Mouse (Mus musculus): ENCODE data around the gene Lrrc2. TPM values are rescaled to one million over a fixed set of nuclear protein-coding genes. Genes with fewer than 3 reads are reported as not detected.

The Lrrc2 gene
- polyA plus RNA-seq (2014; fragmentation: Illumina TruSeq; extraction: RNeasy Lipid Tissue Mini Kit (QIAGEN cat#74804); ENCODE audit: low read depth, low replicate concordance) = 0.35 TPM

GRCm38 (mm10) chr9:110951397-110951796 is at the start of gene Lrrc2:
Lrrc2 (plus strand) TSS chr9:110951545.

DNA sequence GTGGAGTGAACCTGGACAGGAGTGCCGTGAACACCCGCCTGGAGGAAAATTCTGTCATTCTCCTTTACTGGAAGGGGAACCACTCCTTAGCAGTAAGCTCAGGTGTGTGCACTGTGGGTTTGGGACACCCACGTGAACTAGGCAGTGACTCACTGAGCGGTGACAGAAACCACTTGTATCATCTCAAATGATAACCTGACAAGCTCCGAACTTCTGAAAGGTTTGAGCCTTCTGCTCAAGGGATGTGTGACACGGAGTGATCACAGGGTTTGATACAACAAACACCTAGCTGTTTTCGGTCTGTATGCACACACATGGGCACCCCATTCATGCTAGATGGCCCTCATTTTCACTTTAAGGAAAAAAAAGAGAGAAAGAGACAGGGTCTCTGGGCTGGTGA is 34.6 kb upstream of the Lrrc2 start, which contains the start of gene Fam240a:
Gene Fam240a, minus strand, starts transcription at position 76 of the 400 bp plus-strand sequence.

GRCm38 (mm10) chr9:110945926-110946325 is 5.4 kb upstream of the Lrrc2 start, which contains the start of gene Tdgf1:
Tdgf1 (minus strand) TSS chr9:110946158.

DNA sequence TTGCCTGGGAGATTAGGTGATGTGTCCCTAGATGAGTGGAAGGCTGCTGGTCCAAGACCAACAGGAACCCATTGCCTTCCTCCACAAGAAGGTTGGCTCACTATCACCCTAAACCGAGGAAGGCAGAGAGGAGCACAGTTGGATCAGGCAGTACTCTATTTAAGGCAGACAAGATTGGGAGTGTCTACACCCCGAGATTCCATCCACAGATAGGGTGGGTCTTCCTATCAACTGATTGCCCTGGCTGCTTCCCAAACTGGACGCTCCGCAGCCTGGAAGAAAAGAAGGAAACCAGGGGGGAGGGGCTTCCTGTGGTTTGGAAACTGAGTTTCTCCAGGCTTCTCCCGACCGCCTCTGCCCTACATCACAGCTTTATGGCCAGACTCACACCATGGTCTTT is 38.9 kb downstream of the Lrrc2 start, which contains the start of gene Rtp3:
Gene Rtp3, minus strand, starts transcription at position 380 of the 400 bp plus-strand sequence.

DNA sequence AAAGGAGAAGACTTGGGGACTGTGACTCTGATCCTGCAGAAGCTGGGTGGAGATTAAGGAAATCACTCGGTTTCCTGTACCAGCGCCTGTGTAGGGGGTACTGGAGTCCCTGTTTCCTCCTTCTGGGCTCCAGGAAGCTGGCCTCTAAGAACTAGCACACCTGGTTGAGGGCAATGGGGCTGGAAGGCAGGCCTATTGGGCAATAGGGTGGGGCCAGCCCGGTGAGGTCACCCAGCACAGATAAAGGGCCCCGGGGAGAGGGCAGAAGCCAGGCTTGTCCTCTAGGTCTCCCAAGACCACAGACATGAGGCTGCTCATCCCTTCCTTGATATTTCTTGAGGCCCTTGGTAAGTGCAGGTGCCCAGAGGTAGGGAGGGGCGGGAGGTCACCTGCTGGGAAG is 67.7 kb downstream of the Lrrc2 start, which contains the start of gene Ltf:
Gene Ltf, plus strand, starts transcription at position 250 of the 400 bp plus-strand sequence.

Other genes with a start within 250 kb of the Lrrc2 start
- gene Myl3, start 209.7 kb upstream of the Lrrc2 start, polyA plus RNA-seq (2014; fragmentation: Illumina TruSeq; extraction: RNeasy Lipid Tissue Mini Kit (QIAGEN cat#74804); ENCODE audit: low read depth, low replicate concordance) = not detected
- not detected for gene Pth1r, start 204.4 kb upstream of the Lrrc2 start, polyA plus RNA-seq (2014; fragmentation: Illumina TruSeq; extraction: RNeasy Lipid Tissue Mini Kit (QIAGEN cat#74804); ENCODE audit: low read depth, low replicate concordance)
- not detected for gene Prss42, start 153.4 kb upstream of the Lrrc2 start, polyA plus RNA-seq (2014; fragmentation: Illumina TruSeq; extraction: RNeasy Lipid Tissue Mini Kit (QIAGEN cat#74804); ENCODE audit: low read depth, low replicate concordance)
- gene Prss44, start 137.6 kb upstream of the Lrrc2 start, polyA plus RNA-seq (2014; fragmentation: Illumina TruSeq; extraction: RNeasy Lipid Tissue Mini Kit (QIAGEN cat#74804); ENCODE audit: low read depth, low replicate concordance) = not detected
- gene Prss43, start 124.9 kb upstream of the Lrrc2 start, polyA plus RNA-seq (2014; fragmentation: Illumina TruSeq; extraction: RNeasy Lipid Tissue Mini Kit (QIAGEN cat#74804); ENCODE audit: low read depth, low replicate concordance) = not detected
- gene Prss45, start 117.0 kb upstream of the Lrrc2 start, polyA plus RNA-seq (2014; fragmentation: Illumina TruSeq; extraction: RNeasy Lipid Tissue Mini Kit (QIAGEN cat#74804); ENCODE audit: low read depth, low replicate concordance) = not detected
- not detected for gene Prss46, start 107.0 kb upstream of the Lrrc2 start, polyA plus RNA-seq (2014; fragmentation: Illumina TruSeq; extraction: RNeasy Lipid Tissue Mini Kit (QIAGEN cat#74804); ENCODE audit: low read depth, low replicate concordance)
- gene Prss50, start 93.6 kb upstream of the Lrrc2 start, polyA plus RNA-seq (2014; fragmentation: Illumina TruSeq; extraction: RNeasy Lipid Tissue Mini Kit (QIAGEN cat#74804); ENCODE audit: low read depth, low replicate concordance) = not detected
- gene Als2cl, start 71.7 kb upstream of the Lrrc2 start, polyA plus RNA-seq (2014; fragmentation: Illumina TruSeq; extraction: RNeasy Lipid Tissue Mini Kit (QIAGEN cat#74804); ENCODE audit: low read depth, low replicate concordance) = 3.4 TPM
- 0.35 TPM for gene Tmie, start 71.4 kb upstream of the Lrrc2 start, polyA plus RNA-seq (2014; fragmentation: Illumina TruSeq; extraction: RNeasy Lipid Tissue Mini Kit (QIAGEN cat#74804); ENCODE audit: low read depth, low replicate concordance)
- not detected for gene Fam240a, start 34.7 kb upstream of the Lrrc2 start, polyA plus RNA-seq (2014; fragmentation: Illumina TruSeq; extraction: RNeasy Lipid Tissue Mini Kit (QIAGEN cat#74804); ENCODE audit: low read depth, low replicate concordance)
- not detected for gene Tdgf1, start 5.4 kb upstream of the Lrrc2 start, polyA plus RNA-seq (2014; fragmentation: Illumina TruSeq; extraction: RNeasy Lipid Tissue Mini Kit (QIAGEN cat#74804); ENCODE audit: low read depth, low replicate concordance)
- 0.22 TPM for gene Rtp3, start 39.0 kb downstream of the Lrrc2 start, polyA plus RNA-seq (2014; fragmentation: Illumina TruSeq; extraction: RNeasy Lipid Tissue Mini Kit (QIAGEN cat#74804); ENCODE audit: low read depth, low replicate concordance)
- not detected for gene Ltf, start 67.7 kb downstream of the Lrrc2 start, polyA plus RNA-seq (2014; fragmentation: Illumina TruSeq; extraction: RNeasy Lipid Tissue Mini Kit (QIAGEN cat#74804); ENCODE audit: low read depth, low replicate concordance)
- 0.98 TPM for gene Ccrl2, start 106.0 kb downstream of the Lrrc2 start, polyA plus RNA-seq (2014; fragmentation: Illumina TruSeq; extraction: RNeasy Lipid Tissue Mini Kit (QIAGEN cat#74804); ENCODE audit: low read depth, low replicate concordance)
- gene Lrrfip2, start 166.0 kb downstream of the Lrrc2 start, polyA plus RNA-seq (2014; fragmentation: Illumina TruSeq; extraction: RNeasy Lipid Tissue Mini Kit (QIAGEN cat#74804); ENCODE audit: low read depth, low replicate concordance) = 169 TPM

All from sigmoid colon, adult 10 weeks (tissue).